Mouse (Mus musculus) adrenal gland, adult 18-20 months (tissue): Measurements from ENCODE around the gene Grb2. TPM values are rescaled to one million over a fixed set of nuclear protein-coding genes. Genes with fewer than 3 reads are reported as not detected.

Source experiments
- DNase-seq, 2 experiments: peaks; one replicate each; pipeline ENCODE4 v3.0.0; 2021 to 2022; ENCODE audit warnings: low spot score in 2 of 2
- total RNA-seq, 2 experiments: library from RNA; stranded (reverse); gene quantifications; 1 replicate in 1 of 2; 2 replicates in 1 of 2; pipeline ENCODE4 v1.2.3; 2021

The Grb2 gene
- total RNA-seq, 2 experiments from 2014 or later: 97.2 to 132 TPM

DNA sequence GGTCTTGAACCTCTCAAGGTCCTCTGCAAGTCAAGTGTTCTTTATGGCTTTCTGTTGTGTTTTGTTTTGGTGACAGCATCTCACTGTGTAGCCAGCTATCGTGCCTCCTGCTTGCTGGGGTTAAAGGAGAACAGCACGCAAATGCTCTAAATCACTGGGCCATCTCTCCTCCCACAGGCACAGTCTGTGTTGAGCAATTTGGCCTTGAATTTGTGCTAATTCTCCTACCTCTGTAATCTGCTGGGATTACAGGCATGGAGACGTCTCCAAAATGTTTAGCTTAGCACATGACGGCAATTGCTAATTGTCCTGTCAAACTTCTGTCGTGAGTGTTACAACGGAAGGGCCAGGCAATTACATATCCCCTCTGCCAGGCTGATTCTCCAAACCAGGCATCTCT, 97.2 kb downstream of the Grb2 start:
- DNase-seq: no peak

DNA sequence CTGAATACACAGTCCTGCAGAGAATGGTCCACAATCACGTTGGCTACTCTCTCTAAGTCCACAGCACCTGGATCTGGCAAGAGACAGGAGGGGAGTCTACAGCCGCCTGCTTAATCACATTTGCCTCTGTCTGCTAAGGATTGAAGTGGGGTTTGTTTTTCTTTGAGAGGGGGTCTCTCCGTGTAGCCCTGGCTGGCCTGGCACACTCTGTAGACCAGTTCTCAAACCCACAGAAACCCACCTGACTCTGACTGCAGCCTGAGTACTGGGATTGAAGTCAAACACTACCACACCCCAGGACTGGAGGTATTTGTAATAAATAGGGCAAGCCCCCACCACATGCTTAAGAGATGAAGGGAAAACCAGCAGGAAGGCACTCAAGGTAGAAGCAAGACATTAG, 98.8 kb downstream of the Grb2 start:
- DNase-seq: no peak

- DNase-seq: no peak
Observed at GRCm38 (mm10) chr11:115608421-115609399, 99.7 kb downstream of the Grb2 start.

- DNase-seq: no peak
Observed at GRCm38 (mm10) chr11:115606733-115607132, 101.7 kb downstream of the Grb2 start.

DNA sequence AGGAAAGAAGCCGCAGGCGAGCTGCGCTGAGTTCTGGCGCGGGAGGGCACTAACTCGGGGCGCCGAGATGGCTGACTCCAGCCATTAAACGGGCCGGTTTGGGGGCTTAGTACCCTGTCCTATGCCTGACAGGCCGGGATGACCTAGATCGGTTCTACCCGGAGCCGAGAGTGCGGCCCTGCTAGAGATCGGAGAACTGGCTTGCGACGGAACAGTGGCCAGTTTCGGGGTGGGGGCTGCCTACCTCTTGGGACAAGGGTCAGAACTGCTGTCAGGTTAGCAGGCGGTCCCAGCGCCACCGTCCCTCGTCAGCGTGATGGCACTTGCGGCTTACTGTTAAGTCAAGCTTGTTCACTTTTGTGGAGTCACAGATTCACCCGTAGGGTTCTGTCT, 104.1 kb downstream of the Grb2 start:
- DNase-seq: no peak

DNA sequence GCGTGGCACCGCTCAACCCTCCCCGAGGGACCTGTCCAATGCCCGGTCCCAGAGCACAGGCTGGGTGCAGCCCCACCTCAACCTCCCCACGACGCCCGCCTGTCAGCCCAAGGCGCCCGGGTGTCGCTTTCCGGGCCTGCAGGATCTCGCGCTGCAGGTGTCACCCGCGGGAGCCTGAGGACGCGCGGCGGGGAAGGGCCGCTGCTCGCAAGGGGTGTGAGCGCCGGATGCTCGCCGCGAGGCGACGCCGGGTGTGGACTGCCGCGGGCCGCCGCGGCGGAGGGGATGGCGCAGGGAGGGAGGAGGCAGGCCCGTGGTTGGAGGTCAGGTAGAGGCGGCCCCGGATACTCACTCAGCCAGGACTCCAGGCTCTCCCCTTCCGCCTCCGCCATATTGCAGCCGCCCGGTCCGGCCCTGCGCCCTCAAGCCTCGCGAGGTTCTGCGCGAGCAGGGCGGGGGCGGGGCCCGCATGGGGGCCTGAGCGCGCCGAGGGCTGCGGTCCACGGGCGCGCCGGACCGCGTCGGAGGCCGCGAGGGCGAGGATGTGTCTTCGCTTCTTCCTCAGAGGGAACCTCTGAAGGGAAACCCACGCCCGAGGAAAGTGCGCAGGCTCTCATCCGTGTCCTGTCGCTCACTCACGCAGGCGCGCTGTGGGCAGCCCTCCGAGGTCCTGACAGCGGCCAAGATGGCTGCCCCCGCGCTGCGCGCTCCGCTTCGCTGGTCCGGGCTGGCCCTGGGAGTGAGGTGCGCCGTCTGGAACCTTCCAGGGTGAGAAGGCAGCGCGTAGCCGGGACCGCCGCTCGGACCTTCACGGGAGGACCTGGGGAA, 104.7 kb downstream of the Grb2 start, which contains the start of the genes Mrps7 and Gga3:
Gene Mrps7, plus strand, starts transcription at position 450 of the 828 bp plus-strand sequence.
Gene Gga3, minus strand, starts transcription at position 576 of the 828 bp plus-strand sequence.
- peak; percentile 95 to 96 for DNase-seq

GRCm38 (mm10) chr11:115603128-115603475, 105.3 kb downstream of the Grb2 start:
- no peak for DNase-seq

DNA sequence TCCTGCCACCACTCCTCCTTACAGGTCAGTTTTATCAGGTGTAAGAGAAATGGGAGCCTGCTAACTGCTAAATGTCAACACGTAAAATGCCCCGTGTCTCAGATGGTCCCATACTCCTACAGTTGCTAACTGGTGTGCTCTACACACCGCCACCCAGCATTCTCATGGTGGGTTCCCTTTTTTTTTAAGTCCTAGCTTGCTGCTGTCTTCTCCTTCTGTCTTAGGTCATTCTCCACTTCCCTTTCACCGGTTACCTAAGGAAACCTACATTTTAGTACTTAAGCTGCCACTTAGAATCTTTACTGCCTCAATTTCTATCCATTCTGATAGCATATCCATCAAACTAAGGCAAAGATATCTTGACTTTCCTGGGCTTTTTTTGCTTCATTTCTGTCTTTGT, 107.2 kb downstream of the Grb2 start:
- no peak for DNase-seq

- no peak for DNase-seq
Observed at GRCm38 (mm10) chr11:115600743-115601142, 107.7 kb downstream of the Grb2 start.

DNA sequence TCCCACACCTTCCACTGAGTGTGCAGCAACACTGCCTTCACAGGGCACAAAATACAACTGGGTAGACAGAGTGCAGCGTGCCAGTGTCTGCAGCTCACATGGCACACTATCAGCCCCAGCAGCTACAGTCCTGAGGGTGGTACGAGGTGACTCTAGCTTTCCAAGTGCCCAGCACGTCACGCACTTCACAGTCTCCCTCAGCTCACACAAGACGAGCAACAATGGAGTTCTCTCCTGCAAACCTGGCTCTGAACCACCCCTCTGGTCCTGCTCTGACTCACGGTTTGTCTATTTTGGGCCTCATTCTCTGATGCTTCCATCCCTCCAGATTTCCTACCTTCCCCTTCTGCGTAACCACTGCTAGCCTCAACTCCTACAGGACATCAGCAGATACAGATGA, 108.7 kb downstream of the Grb2 start:
- no peak for DNase-seq

DNA sequence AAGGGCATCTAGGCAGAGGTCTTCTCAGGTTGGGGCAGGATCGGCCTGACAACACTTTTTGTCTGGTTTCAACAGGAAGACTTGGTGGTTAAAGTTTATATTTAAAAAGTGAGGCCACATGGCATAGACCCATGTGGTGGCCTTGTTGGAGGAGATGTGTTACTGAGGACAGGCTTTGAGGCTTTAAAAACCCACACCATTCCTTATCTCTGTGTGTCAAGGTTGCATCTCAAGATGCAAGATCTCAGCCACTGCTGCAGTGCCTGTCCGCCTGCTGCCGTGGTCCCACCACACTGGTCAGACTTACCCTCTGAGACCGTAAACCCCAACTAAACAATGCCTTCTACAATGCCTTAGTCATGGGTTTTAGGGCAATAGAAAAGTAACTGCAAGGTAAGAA, 110.1 kb downstream of the Grb2 start:
- no peak for DNase-seq

GRCm38 (mm10) chr11:115595209-115595608, 113.2 kb downstream of the Grb2 start:
- no peak for DNase-seq

Other genes with a start within 250 kb of the Grb2 start
- gene Slc16a5, start 246.1 kb downstream of the Grb2 start, total RNA-seq: not detected
- gene Armc7, start 232.9 kb downstream of the Grb2 start, total RNA-seq: 10 to 100 TPM in 1 of 2 experiments, 1 to 10 TPM in 1; 7.9 to 11.1 TPM
- gene Nt5c, start 216.7 kb downstream of the Grb2 start, total RNA-seq: 100 to 1,000 TPM in 1 of 2 experiments, 10 to 100 TPM in 1; 68.7 to 154 TPM
- gene Jpt1, start 194.2 kb downstream of the Grb2 start, total RNA-seq: 10 to 100 TPM; 81.3 to 86.5 TPM
- gene Sumo2, start 172.3 kb downstream of the Grb2 start, total RNA-seq: 100 to 1,000 TPM; 219 to 240 TPM
- 10 to 100 TPM; 33.2 to 43.0 TPM for gene Nup85, start 144.2 kb downstream of the Grb2 start, total RNA-seq
- 100 to 1,000 TPM; 105 to 107 TPM for gene Mrps7, start 104.7 kb downstream of the Grb2 start, total RNA-seq
- gene Gga3, start 104.5 kb downstream of the Grb2 start, total RNA-seq: 10 to 100 TPM; 25.6 to 27.0 TPM
- gene Mif4gd, start 95.6 kb downstream of the Grb2 start, total RNA-seq: 100 to 1,000 TPM in 1 of 2 experiments, 10 to 100 TPM in 1; 85.4 to 145 TPM
- gene Slc25a19, start 80.3 kb downstream of the Grb2 start, total RNA-seq: 100 to 1,000 TPM; 108 to 204 TPM
- 10 to 100 TPM; 57.3 to 70.3 TPM for gene Tmem94, start 56.8 kb upstream of the Grb2 start, total RNA-seq
- gene Caskin2, start 105.0 kb upstream of the Grb2 start, total RNA-seq: 10 to 100 TPM; 55.1 to 59.8 TPM
- gene Tsen54, start 106.1 kb upstream of the Grb2 start, total RNA-seq: 10 to 100 TPM; 15.5 to 20.3 TPM
- 1 to 10 TPM; 5.8 to 8.0 TPM for gene Llgl2, start 115.5 kb upstream of the Grb2 start, total RNA-seq
- gene Myo15b, start 149.8 kb upstream of the Grb2 start, total RNA-seq: not detected
- under 1 TPM in 1 of 2 experiments, not detected in 1; 0.74 TPM for gene Smim5, start 191.4 kb upstream of the Grb2 start, total RNA-seq
- gene Smim6, start 203.4 kb upstream of the Grb2 start, total RNA-seq: not detected
- 10 to 100 TPM; 37.3 to 47.6 TPM for gene Sap30bp, start 224.7 kb upstream of the Grb2 start, total RNA-seq
- 10 to 100 TPM; 17.1 to 27.1 TPM for gene Recql5, start 224.9 kb upstream of the Grb2 start, total RNA-seq